Mouse (Mus musculus): ENCODE data around the gene Actrt1. TPM values are rescaled to one million over a fixed set of nuclear protein-coding genes. Genes with fewer than 3 reads are reported as not detected.

Actrt1 gene
- not detected for polyA plus RNA-seq (2015; fragmentation: Illumina TruSeq; extraction: RNeasy Lipid Tissue Mini Kit (QIAGEN cat#74804); ENCODE audit: insufficient read depth, low replicate concordance)

GRCm38 (mm10) chrX:46328707-46329106 lies at the start of gene Actrt1:
Gene Actrt1, plus strand, starts transcription at chrX:46329007.

